Mouse (Mus musculus): ENCODE results near the gene Gm32687. TPM values are rescaled to one million over a fixed set of nuclear protein-coding genes. Genes with fewer than 3 reads are reported as not detected.

Gm32687 gene
- 3.2 and 4.0 TPM in 2 replicates for polyA plus RNA-seq (2021; fragmentation: Nextera tagmentation)
- long read RNA-seq, experiment 1, transcript Gm32687-201 (4 exons, 2,379 nt), result major isoform, 40 of 62 reads
- long read RNA-seq, experiment 1, partial matches to known transcripts, result 4 of 62 reads
- long read RNA-seq, experiment 1, other reads (novel, unspliced or antisense), result 18 of 62 reads
- long read RNA-seq, experiment 2, transcript Gm32687-201 (4 exons, 2,379 nt), result major isoform, 11 of 13 reads
- long read RNA-seq, experiment 2, partial matches to known transcripts, result 0 of 13 reads
- long read RNA-seq, experiment 2, other reads (novel, unspliced or antisense), result 2 of 13 reads

GRCm38 (mm10) chr10:81863409-81864407 lies at the start of gene Gm32687:
Gm32687 (plus strand) TSS chr10:81863934.

GRCm38 (mm10) chr10:81929842-81930743 lies 66.4 kb downstream of the Gm32687 start, which contains the start of gene Zfp781:
Zfp781 (minus strand) TSS chr10:81930480.

Other genes starting within 250 kb of the Gm32687 start
- 19.2 and 25.8 TPM in 2 replicates for gene Sirt6, start 236.1 kb upstream of the Gm32687 start, polyA plus RNA-seq (2021; fragmentation: Nextera tagmentation)
- 25.8 and 27.9 TPM in 2 replicates for gene Ankrd24, start 235.4 kb upstream of the Gm32687 start, polyA plus RNA-seq (2021; fragmentation: Nextera tagmentation)
- gene Gm10778, start 214.9 kb upstream of the Gm32687 start, polyA plus RNA-seq (2021; fragmentation: Nextera tagmentation), result 1.6 and 1.7 TPM in 2 replicates
- 4.7 and 5.4 TPM in 2 replicates for gene Zfp433, start 159.1 kb upstream of the Gm32687 start, polyA plus RNA-seq (2021; fragmentation: Nextera tagmentation)
- 4.9 and 5.7 TPM in 2 replicates for gene Gm3055, start 92.8 kb upstream of the Gm32687 start, polyA plus RNA-seq (2021; fragmentation: Nextera tagmentation)
- gene Gm4767, start 51.7 kb upstream of the Gm32687 start, polyA plus RNA-seq (2021; fragmentation: Nextera tagmentation), result 0.90 and 0.92 TPM in 2 replicates
- 1.7 and 1.8 TPM in 2 replicates for gene Zfp781, start 66.5 kb downstream of the Gm32687 start, polyA plus RNA-seq (2021; fragmentation: Nextera tagmentation)
- gene Zfp873, start 184.2 kb downstream of the Gm32687 start, polyA plus RNA-seq (2021; fragmentation: Nextera tagmentation), result 4.4 and 4.6 TPM in 2 replicates
- 1.4 and 2.0 TPM in 2 replicates for gene BC024063, start 219.4 kb downstream of the Gm32687 start, polyA plus RNA-seq (2021; fragmentation: Nextera tagmentation)